Mouse (Mus musculus): ENCODE measurements around the gene Olfr203.
A peak's percentile ranks its signal among the peaks of the same experiment; 100 is the strongest.
"Not testable (repeated sequence)": the region's sequence is repeated elsewhere in the genome, so short reads cannot be mapped to it uniquely, and the experiment has no call there.

Gene Olfr203

GRCm38 (mm10) chr16:59298581-59298980 is at the start of gene Olfr203:
TSS of gene Olfr203 (plus strand) at chr16:59298881.
- DNase-seq (ENCODE audit: low read depth) = no peak

GRCm38 (mm10) chr16:59249684-59250083 is 49.0 kb upstream of the Olfr203 start:
- DNase-seq (ENCODE audit: low read depth) = peak; percentile 29

GRCm38 (mm10) chr16:59269097-59269496 is 29.6 kb upstream of the Olfr203 start:
- not testable (repeated sequence) for DNase-seq (ENCODE audit: low read depth)

GRCm38 (mm10) chr16:59272532-59272931 is 26.1 kb upstream of the Olfr203 start, which contains the start of gene Olfr201:
TSS of gene Olfr201 (minus strand) at chr16:59272632.
- not testable (repeated sequence) for DNase-seq (ENCODE audit: low read depth)

- DNase-seq (ENCODE audit: low read depth) = no peak
Observed at GRCm38 (mm10) chr16:59280542-59280941, 18.1 kb upstream of the Olfr203 start.

GRCm38 (mm10) chr16:59283476-59283875 is 15.2 kb upstream of the Olfr203 start:
- DNase-seq (ENCODE audit: low read depth) = no peak

- DNase-seq (ENCODE audit: low read depth) = no peak
Observed at GRCm38 (mm10) chr16:59286693-59287092, 12.0 kb upstream of the Olfr203 start, which contains the start of gene Olfr202. TSS of gene Olfr202 (minus strand) at chr16:59286793.

GRCm38 (mm10) chr16:59287576-59287975 is 11.1 kb upstream of the Olfr203 start:
- not testable (repeated sequence) for DNase-seq (ENCODE audit: low read depth)

- no peak for DNase-seq (ENCODE audit: low read depth)
Observed at GRCm38 (mm10) chr16:59318148-59318547, 19.5 kb downstream of the Olfr203 start, which contains the start of gene Olfr204. TSS of gene Olfr204 (minus strand) at chr16:59318248.

- DNase-seq (ENCODE audit: low read depth) = not testable (repeated sequence)
Observed at GRCm38 (mm10) chr16:59323262-59323661, 24.6 kb downstream of the Olfr203 start.

- DNase-seq (ENCODE audit: low read depth) = no peak
Observed at GRCm38 (mm10) chr16:59331038-59331437, 32.4 kb downstream of the Olfr203 start, which contains the start of gene Olfr205. TSS of gene Olfr205 (minus strand) at chr16:59331138.

GRCm38 (mm10) chr16:59349146-59349545 is 50.5 kb downstream of the Olfr203 start, which contains the start of gene Olfr206:
TSS of gene Olfr206 (minus strand) at chr16:59349246.
- no peak for DNase-seq (ENCODE audit: low read depth)
